Mouse (Mus musculus): ENCODE data around the gene Kl.

- no peak for TF ChIP-seq CTCF (IDR thresholded peaks at IDR 0.05; ENCODE audit: control insufficient read depth, insufficient read depth, insufficient replicate concordance, low read depth, low read length)
- TF ChIP-seq POLR2A (IDR thresholded peaks at IDR 0.05; ENCODE audit: control insufficient read depth, low read depth, low read length) = no peak
Observed at GRCm38 (mm10) chr5:150971126-150971525, 18.7 kb downstream of the Kl start.
